Mouse (Mus musculus) left cerebral cortex, postnatal 10 days (tissue): ENCODE data around the gene Kdelr1. TPM values are rescaled to one million over a fixed set of nuclear protein-coding genes. Genes with fewer than 3 reads are reported as not detected.
"Not testable (repeated sequence)": the region's sequence is repeated elsewhere in the genome, so short reads cannot be mapped to it uniquely, and the experiment has no call there.

ENCODE experiments used
- DNase-seq, 2 experiments: peaks; one replicate each; pipeline ENCODE4 v3.0.0; 2021 to 2022; ENCODE audit warnings: low spot score in 2 of 2, mixed read lengths in 1 of 2; ENCODE audit errors: extremely low spot score in 1 of 2
- intact Hi-C: fragments of 180-260 bp; cut with DNase I; formaldehyde crosslinking; loops from one replicate; pipeline ENCODE4 v1.15.1; 2025
- total RNA-seq, 2 experiments: library from RNA; stranded (reverse); gene quantifications; 2 replicates each; pipeline ENCODE4 v1.2.3; 2021

Gene Kdelr1
- total RNA-seq, 2 experiments from 2014 or later = 101 to 103 TPM

DNA sequence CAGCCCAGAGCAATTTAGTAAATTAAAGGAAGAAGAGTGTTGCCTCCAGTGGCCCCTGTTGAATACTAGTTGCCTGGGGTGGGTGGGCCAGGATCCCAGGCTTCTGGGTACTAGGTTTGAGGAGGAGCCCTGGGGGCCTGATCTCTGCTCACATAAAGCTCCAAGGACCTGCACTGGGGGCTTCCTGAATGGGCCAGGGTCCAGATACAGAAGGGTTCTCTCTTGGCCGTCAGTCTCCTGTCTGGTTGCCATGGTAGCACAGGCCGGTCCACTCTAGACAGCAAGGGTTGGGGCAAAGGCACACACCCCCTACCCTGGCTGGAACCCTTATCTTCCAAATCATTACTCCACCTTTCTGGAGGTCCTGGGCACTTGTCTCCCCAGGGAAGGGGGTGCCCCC lies 4.7 kb upstream of the Kdelr1 start:
- no peak for DNase-seq
- intact Hi-C loops = no loop called here

DNA sequence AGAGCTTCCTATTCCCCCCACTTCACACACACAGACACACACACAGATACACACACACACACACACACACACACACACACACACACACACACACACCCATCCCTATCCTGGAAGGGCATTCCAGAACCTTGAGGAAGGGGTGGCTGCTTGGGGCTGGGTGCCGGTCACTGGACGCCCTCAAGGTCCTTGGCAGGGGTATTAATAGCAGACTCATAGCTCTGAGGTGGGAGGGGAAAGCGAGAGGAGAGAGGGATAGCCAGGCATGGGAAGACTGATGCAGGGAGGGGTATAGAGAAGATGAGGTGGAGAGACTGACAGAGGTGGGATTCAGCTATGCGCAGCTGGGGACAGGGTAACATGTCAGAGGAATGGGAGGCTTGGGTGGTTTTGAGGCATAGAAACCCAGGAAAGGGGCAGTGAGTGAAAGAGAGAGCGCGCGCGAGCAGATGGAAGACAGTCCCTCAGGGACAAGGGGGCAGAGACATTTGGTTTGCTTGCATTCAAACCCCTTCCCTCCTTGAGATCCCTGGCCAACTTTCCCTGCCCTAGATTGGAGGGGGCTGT lies 3.4 kb upstream of the Kdelr1 start:
- intact Hi-C loops = no loop called here
- DNase-seq = no peak

DNA sequence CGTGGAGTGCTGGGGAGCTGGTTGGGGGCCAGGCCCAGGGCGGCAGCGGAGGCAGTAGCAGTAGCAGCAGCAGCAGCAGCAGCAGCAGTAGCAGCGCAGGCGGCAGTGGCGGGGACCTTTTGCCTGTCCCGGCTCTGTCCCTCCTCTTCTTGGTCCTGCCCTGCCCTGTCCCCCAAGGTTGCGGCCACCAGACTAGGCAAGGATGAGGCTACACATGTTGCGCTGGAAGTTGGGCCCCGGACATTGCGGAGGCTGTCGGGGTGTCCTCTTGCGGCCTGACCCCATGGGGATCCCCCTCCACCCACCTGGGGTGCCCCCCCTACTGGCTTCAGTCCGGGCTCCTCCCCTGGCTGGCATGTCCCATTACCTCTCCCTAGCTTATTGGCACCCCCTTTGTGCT lies 2.8 kb upstream of the Kdelr1 start:
- peak in 1 of 2 experiments; percentile 60 for DNase-seq
- intact Hi-C loops = loop anchor here (5.0 kb wide), 1 partner anchor 138 kb away; no protein-coding TSS in a partner anchor

DNA sequence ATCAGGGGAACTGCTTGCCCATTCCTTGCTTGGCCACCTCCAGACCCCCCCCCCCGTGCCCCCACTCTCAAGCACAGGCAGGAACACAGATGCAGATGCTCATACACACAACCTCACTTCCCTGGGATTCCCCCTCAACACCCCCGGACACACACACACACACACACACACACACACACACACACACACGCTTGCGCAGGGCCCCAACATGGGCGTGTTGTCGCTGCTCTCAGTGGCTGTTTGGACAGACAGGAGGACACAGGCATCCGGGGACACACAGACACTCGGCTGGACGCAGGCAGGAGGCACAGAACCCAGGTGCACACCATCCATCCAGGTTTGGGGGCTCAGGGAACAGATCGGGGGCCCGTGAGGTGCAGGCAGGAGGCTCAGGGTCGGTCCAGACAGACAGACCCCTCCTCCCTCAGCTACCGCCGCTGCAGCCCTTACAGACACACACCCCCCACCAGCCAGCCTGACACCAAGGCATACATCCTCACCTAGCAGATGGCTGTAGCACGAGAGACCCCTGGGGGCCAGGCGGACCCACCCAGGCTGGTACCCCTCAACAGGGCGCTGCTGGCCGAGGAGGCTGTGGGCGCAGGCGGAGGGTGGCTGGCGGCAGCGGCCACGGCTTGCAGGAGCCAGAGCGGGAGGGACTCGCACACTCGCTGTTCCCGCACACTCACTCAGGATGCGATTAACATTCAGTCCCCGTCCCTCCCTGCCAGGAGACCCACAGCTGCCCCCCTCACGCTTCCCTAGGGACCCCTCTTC lies 2.1 kb upstream of the Kdelr1 start:
- intact Hi-C loops = loop anchor here (5.0 kb wide), 1 partner anchor 137 kb away; no protein-coding TSS in a partner anchor
- peak in 1 of 2 experiments; percentile 60 for DNase-seq

DNA sequence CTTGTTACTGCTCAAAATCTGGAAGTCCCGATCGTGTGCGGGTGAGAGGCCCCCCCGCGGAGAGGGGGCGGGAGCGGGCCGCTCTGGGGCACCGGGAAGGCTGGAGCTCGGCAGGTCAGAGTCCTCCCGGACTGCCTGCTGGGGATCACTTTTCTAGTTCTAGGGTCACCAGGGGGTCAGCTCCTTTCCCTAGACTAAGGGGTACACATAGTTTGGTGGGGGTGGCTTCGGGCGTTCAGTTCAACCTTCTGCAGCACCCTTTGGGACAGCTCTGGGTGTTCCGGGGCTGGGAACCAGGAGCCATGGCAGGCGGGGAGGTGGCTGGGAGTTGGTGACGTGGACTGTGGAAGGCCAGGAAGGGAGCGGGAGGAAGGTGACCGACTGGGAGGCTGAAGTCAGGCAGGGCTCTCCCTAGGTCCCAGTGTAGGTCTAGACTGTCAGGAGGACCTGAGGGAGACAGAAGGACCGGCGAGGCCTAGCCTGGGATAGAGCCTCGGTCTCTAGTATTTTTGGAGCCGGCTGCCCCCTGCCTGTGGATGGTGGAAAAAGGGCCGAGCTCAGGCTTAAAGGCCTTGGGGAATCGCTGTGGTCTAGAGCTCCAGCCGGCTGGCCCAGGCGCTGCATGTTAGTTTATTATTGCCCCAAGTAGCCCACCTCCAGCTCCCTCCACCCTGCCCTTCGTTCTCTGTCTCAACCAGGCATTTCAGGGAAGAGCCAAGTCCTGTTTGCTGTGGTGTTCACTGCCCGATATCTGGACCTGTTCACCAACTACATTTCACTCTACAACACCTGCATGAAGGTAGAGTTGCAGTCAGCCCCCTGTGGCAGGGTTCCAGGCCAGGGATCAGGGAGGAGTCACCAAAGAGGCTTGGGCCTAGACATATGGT lies 732 bp downstream of the Kdelr1 start:
- intact Hi-C loops = loop anchor here (2.0 to 5.0 kb wide), 2 partner anchors 61 to 134 kb away; no protein-coding TSS in a partner anchor

DNA sequence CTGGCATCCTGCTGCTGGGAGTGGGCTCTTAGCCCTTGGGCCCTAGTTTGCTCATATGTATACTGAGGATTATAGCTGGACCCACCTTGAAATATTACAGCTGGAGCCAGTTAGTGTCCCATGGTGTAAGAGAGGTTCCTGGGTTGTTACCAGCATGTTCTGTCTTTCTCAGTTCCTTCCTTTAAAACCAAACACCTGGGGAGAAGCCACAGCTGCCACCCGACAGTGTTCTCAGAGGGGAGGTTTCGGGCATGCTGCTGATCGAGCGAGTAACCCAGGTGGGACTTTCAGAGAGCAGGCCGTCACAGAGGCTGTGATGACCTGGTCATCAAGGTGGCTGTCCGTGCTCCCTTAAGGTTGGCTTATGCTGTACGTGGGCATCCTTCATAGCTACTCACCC lies 4.3 kb downstream of the Kdelr1 start:
- intact Hi-C loops = no loop called here
- no peak for DNase-seq

More for the DNA sequence above, 732 bp downstream of the Kdelr1 start:
- DNase-seq = peak in 1 of 2 experiments; percentile 70

DNA sequence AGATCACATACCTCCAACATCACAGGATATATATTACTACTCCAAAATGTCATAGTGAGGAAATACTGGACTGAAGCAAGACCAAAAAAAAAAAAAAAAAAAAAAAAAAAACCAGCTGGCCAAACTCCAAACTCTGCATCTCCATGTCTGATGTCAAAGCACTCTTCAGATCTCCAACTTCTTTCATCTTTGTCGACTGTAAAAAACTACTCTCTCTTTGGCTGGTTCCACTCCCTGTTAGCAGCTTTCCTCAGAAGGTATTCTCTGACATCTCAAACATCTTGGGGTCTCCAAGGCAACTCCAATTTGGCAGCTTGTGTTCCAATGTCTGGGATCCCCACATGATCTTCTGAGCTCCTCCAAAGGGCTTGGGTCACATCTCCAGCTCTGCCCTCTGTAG lies 5.7 kb downstream of the Kdelr1 start, which contains the start of gene Grin2d:
TSS of gene Grin2d (minus strand) at position 101 of the 400 bp plus-strand sequence.
- DNase-seq, intact Hi-C loops: not testable (repeated sequence)

DNA sequence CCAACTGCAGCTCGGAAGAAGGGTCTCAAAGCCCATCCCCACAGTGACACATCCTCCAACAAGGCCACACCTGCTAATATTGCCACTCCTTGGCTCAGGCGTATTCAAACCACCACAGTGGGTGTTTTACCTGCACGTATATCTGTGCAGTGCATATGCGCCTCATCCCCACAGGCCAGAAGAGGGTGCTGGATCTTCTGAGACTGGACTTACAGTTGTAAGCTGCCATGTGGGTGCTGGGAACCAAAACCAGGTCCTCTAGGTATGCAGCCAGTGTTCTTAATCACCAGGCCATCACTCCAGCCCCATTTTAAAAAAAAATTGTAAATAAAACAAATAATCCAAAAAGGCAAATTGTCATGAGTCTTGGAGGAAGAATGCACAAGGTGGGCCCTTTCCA lies 8.0 kb downstream of the Kdelr1 start:
- intact Hi-C loops = no loop called here
- no peak for DNase-seq

DNA sequence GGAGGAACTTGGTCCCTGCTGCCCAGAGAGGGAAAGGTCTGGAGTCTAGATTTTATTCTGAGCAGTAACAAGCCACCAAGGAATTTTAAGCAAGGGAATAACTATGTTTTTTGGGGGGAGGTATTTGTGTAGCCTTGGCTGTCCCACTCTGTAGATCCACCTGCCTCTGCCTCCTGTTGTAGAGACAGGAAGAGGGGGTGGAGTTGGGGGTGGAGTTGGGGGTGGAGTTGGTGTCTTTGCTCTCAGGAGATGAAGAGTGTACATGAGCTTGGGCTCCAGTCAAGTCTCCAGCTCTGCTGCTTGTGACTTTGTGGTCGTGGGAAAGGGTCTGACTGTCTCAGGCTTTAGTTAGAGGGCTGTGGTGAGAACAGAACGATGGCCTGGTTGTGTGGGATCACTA lies 8.4 kb downstream of the Kdelr1 start:
- no peak for DNase-seq
- intact Hi-C loops = no loop called here

DNA sequence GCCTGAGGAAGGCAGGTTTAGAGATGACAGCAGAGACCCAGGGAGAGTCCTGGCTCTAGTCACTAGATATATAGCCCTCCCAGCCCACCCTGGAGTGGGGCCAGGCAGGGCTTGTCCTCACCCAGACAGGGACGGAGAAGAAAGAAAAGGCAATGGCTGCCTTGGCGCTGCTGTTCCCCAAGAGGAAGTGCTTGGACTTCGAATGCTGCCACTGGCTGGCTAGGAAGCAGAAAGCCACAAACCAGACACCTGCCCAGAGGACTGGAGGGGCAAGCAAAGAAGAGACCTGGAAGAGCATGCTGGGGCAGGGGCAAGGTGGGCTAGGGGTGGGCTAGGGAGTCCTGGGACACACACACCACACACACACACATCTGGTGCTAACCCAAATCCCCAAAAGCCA lies 14.7 kb downstream of the Kdelr1 start:
- no peak for DNase-seq
- intact Hi-C loops = no loop called here

DNA sequence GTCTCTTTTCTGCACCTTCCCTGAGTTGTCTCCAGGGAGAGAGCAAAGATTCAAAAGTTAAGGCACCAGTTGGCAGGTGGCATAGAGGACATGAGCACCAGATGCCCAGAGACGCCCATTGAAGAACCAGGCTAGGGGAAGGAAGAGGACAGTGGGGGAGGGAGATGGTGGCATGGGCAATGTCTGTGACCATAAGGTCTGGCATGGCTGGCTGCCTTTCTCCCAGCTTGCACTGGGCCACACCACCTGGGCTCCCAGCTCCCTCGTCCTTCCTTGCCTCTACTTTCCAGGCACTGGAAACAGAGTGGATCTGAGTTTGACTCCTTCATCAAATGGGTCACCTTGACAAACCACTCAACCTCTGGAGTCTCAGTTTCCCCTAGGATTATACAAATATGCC lies 20.1 kb downstream of the Kdelr1 start:
- DNase-seq = no peak
- intact Hi-C loops = no loop called here

DNA sequence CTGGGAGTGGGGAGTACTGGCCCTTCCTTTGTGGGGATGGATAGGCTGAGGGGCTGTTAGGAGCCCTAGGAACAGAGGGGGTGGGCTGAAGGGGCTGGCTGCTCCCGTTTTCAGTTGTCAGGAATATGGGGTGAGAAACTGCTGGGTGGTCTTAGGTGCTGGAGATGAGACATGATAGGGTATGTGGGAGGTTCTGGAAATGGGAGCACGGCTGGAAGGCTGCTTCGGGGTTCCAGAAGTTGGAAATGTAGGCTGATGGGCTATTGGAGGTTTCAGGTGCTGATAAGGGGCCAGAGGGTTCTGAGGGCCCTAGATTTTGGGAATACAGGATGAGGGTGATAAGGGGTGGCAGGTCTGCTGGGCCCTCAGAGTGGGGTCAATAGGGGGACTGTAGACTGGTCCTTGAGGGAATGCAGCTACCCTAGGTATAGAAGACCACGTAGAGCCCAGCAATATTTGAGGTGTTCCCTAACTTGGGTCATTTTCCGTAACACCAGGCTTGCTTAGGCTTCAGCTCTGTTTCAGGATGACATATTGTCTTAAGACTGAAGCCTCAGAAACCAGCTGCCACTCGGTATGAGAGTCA lies 23.5 kb downstream of the Kdelr1 start:
- DNase-seq = no peak
- intact Hi-C loops = no loop called here

DNA sequence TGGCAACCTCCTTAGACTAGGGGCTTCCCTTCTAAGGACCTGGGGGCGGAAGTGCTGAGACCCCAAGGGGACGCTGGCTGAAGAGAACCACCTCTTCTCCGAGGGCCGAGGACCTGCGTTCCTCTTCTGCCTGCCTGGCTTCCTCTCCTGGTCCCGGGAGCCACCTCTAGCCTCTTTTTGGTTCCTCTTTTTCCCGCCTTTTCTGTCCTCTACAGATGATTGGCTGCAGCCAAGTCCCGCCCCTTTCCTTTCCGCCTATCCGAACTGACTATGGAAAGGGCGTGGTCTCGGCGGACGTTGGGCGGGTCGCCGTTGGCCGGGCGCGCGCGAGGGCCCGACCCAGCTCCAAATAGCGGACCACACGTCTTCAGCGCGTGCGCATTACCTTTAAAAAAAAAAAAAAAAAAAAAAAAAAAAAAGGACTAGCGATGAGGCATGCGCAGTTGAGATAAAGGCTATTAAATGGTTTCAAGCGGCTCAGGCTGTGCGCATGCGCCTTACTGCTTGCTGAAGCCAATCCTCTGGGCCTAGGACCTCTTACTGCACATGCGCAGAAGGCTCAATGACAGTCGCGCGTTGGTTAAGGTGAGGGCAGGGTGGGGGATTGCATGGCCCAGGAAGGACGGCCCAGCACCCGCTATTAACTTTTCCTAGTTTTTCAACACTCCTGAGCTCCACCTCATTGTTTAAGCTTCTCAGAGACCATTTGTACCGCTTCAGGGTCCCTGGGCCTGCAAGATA lies 24.1 kb downstream of the Kdelr1 start, which contains the start of the genes Syngr4 and Tmem143:
TSS of gene Syngr4 (minus strand) at position 198 of the 741 bp plus-strand sequence.
TSS of gene Tmem143 (plus strand) at position 425 of the 741 bp plus-strand sequence.
- intact Hi-C loops = no loop called here
- peak; percentile 96 to 98 for DNase-seq

DNA sequence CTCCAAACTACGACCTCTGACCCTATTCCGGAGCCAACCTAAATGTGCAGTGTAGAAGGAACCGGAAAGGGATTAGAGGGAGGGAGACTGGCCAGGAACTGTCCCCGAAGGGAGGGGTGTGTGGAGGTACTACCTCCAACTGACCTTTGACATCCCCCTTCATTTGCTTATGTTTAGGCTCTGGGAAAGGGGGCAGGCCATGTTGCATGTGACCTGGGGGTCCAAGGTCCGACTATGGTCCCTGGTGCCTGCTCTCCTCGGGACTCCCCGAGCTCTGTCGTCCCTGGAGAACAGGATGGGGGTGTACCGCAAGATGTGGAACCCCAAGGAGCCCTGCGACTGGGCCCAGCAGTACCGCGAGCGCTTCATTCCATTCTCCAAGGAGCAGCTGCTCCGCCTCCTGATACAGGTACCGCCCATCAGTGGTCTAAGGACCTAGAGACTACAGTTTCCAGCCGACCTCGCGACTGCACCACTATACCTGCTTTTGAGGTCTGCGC lies 24.7 kb downstream of the Kdelr1 start:
- peak; percentile 49 to 75 for DNase-seq
- intact Hi-C loops = no loop called here

DNA sequence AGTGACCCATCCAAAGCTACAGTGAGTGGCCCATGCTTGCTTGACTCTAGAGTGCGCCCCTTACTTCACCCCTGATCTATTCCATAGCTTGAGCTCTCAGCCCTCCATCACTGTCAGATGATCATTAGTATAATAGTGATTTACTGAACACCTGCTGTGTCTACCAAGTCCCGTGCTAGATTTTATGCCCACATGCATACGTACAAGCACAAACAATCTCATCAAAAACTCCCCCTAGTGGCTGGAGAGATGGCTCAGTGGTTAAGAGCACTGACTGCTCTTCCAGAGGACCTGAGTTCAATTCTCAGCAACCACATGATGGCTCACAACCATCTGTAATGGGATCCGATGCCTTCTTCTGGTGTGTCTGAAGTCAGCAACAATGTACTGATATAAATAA lies 25.6 kb downstream of the Kdelr1 start:
- intact Hi-C loops, DNase-seq: not testable (repeated sequence)

DNA sequence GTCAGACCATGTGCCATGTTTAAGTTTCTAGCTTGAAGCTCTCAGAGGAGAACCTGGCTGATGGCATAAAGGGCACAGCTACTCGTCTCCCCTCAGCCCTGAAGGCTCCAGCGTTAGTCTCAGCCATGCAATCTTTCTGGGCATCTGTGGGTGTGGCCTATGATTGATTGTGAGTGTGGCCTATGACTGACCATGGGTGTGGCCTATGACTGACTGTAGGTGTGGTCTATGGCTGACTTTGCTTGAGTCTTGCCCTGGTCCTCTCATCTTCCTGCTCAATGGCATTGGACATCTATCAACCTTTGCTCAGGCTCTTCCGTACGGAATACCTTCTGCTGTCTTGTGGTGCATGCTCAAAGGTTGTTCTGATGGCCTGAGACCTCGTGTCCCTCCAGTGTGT lies 29.0 kb downstream of the Kdelr1 start:
- DNase-seq = no peak
- intact Hi-C loops = no loop called here

DNA sequence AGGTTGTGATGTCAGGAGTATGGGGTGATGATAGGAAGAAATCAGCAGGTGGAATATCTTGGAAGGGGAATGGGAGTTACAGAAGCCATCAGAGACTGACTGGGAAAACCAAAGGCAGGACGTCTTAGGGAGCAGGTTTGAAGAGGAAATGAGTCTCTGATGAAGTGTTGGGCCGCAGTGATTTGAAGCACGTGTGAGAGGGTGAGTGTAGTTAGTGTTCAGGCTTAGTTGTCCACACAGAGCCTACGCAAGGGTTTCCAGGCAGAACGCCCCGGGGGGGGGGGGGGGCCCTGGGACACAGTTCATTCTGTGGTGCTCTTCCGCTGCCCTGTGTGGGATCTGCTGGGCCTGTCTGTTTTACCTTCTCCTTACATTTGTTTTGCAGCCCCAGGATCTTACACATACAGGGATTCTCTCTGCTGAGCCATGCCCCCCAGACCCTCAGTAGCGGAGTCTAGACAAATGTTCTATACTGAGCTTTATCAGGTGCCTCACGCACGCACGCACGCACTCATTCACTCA lies 30.0 kb downstream of the Kdelr1 start:
- intact Hi-C loops = no loop called here
- DNase-seq = no peak

DNA sequence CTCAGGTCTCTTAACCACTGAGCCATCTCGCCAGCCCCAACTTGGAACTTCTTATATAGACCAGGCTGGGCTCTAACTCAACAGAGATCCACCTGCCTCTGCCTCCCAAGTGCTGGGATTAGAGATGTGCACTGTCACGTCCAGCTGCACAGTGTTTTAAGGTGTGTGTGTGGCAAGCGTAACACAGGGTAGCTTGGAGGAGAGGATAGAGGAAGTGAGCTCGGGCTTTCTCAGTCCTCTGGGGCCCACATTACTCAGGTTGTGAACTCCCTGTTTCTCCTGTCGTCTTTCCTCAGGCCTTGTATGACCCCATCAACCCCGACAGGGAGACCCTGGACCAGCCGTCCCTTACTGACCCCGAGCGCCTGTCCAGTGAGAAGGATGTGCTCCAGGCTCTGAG lies 34.0 kb downstream of the Kdelr1 start:
- intact Hi-C loops = no loop called here
- no peak for DNase-seq
